ENCODE assay signal across 20 mouse cellular contexts in genomic region chr15:74459345-74459975, GRCm38 (mm10).
A peak's percentile ranks its signal among the peaks of the same experiment; 100 is the strongest.
DNase-seq lines count a peak whose midpoint lies in the region; ATAC-seq lines count a peak whose summit lies in the region.
"Had no signal": no experiment of that assay in that cellular context is flagged by ENCODE, and none has a peak within 500 bp of the region (broad histone marks: within the 10 kb centered on the region; RNA-seq: fewer than 3 reads in every experiment).

No protein-coding gene starts in this region.

- 0 out of 2 replicates have a peak overlapping the region, but pooled peaks have one; percentile 51 for H3K27ac ChIP-seq in hindbrain, embryonic 14.5 days
- H3K27ac ChIP-seq in hindbrain, embryonic 10.5 days, result no peak overlapping the region
- 0 out of 2 replicates have a peak overlapping the region, but pooled peaks have one; percentile 26 for H3K27ac ChIP-seq in midbrain, embryonic 13.5 days
- H3K27ac ChIP-seq in midbrain, embryonic 11.5 days (ENCODE audit: low read depth, low read length), result no peak overlapping the region
- peak overlapping the region; percentile 52; the same call in 1 of the 2 replicates for H3K27ac ChIP-seq in midbrain, embryonic 15.5 days
- H3K27ac ChIP-seq: embryonic facial prominence, embryonic 13.5 days; hindbrain, embryonic 15.5 days; kidney, embryonic 15.5 days; limb, embryonic 13.5 days; liver, embryonic 13.5 days; lung, embryonic 15.5 days; macrophage had no signal

- H3K36me3 ChIP-seq in hindbrain, embryonic 14.5 days (replicated peaks; ENCODE audit: control insufficient read depth, insufficient read depth), result no peaks in the 10 kb centered on the region
- H3K36me3 ChIP-seq in hindbrain, embryonic 10.5 days, result no peaks in the 10 kb centered on the region
- H3K36me3 ChIP-seq in midbrain, embryonic 13.5 days, result no peaks in the 10 kb centered on the region
- H3K36me3 ChIP-seq in midbrain, embryonic 11.5 days (ENCODE audit: control insufficient read depth, insufficient read depth, low read length), result no peaks in the 10 kb centered on the region
- H3K36me3 ChIP-seq in midbrain, embryonic 15.5 days (replicated peaks), result no peaks in the 10 kb centered on the region
- H3K36me3 ChIP-seq: embryonic facial prominence, embryonic 13.5 days; hindbrain, embryonic 15.5 days; kidney, embryonic 15.5 days; limb, embryonic 13.5 days; liver, embryonic 13.5 days; lung, embryonic 15.5 days had no signal

- DNase-seq in hindbrain, embryonic 14.5 days (ENCODE audit: low spot score), result no peak
- no peak for DNase-seq in hindbrain, embryonic 10.5 days (ENCODE audit: low spot score)
- no peak for DNase-seq in midbrain, embryonic 11.5 days (ENCODE audit: low spot score, missing footprints)
- no peak for DNase-seq in testis, postnatal 14 days (ENCODE audit: low spot score)
- no peak for DNase-seq in spleen, postnatal 36 days (ENCODE audit: low spot score in 2 of 2)
- DNase-seq: adrenal gland, adult 2 months; gastrocnemius, postnatal 36 days; heart, postnatal 10 days; liver, embryonic 13.5 days; thymus, postnatal 14 days had no signal

- no peak for ATAC-seq in hindbrain, embryonic 14.5 days (ENCODE audit: low FRiP score)
- ATAC-seq in midbrain, embryonic 13.5 days, result peak; percentile 60; the same call in 1 of the 2 replicates
- ATAC-seq in midbrain, embryonic 11.5 days (ENCODE audit: low FRiP score), result no peak
- peak; percentile 57; the same call in 1 of the 2 replicates for ATAC-seq in midbrain, embryonic 15.5 days (replicated peaks)
- ATAC-seq: intestine, postnatal 0 days had no signal

- 72% methylated on average over 12 of the region's 12 CpGs for WGBS in hindbrain, embryonic 14.5 days
- 85% methylated on average over 12 of the region's 12 CpGs for WGBS in hindbrain, embryonic 10.5 days
- 72% methylated on average over 12 of the region's 12 CpGs for WGBS in midbrain, embryonic 13.5 days
- 89% methylated on average over 12 of the region's 12 CpGs for WGBS in midbrain, embryonic 11.5 days
- whole genome bisulfite sequencing in midbrain, embryonic 15.5 days, result 62% methylated on average over 12 of the region's 12 CpGs

- no peak overlapping the region for H3K9ac ChIP-seq in hindbrain, embryonic 14.5 days
- no peak overlapping the region for H3K9ac ChIP-seq in midbrain, embryonic 13.5 days (replicated peaks)
- H3K9ac ChIP-seq in midbrain, embryonic 11.5 days (ENCODE audit: low read length), result no peak overlapping the region
- no peak overlapping the region for H3K9ac ChIP-seq in midbrain, embryonic 15.5 days
- H3K9ac ChIP-seq: embryonic facial prominence, embryonic 13.5 days; hindbrain, embryonic 15.5 days; kidney, embryonic 15.5 days; limb, embryonic 13.5 days; liver, embryonic 13.5 days; lung, embryonic 15.5 days had no signal

- H3K4me3 ChIP-seq in hindbrain, embryonic 14.5 days (replicated peaks; ENCODE audit: low read length), result no peak overlapping the region
- H3K4me3 ChIP-seq in hindbrain, embryonic 10.5 days, result no peak overlapping the region
- H3K4me3 ChIP-seq in midbrain, embryonic 13.5 days (replicated peaks), result no peak overlapping the region
- H3K4me3 ChIP-seq in midbrain, embryonic 11.5 days (ENCODE audit: low read depth, low read length), result no peak overlapping the region
- H3K4me3 ChIP-seq in midbrain, embryonic 15.5 days, result no peak overlapping the region
- H3K4me3 ChIP-seq: embryonic facial prominence, embryonic 13.5 days; hindbrain, embryonic 15.5 days; kidney, embryonic 15.5 days; limb, embryonic 13.5 days; liver, embryonic 13.5 days; lung, embryonic 15.5 days had no signal

- no peaks in the 10 kb centered on the region; the same call in 1 of the 2 replicates for H3K9me3 ChIP-seq in hindbrain, embryonic 14.5 days (ENCODE audit: control insufficient read depth, low read length)
- no peaks in the 10 kb centered on the region for H3K9me3 ChIP-seq in hindbrain, embryonic 10.5 days
- H3K9me3 ChIP-seq in midbrain, embryonic 13.5 days, result no peaks in the 10 kb centered on the region
- H3K9me3 ChIP-seq in midbrain, embryonic 11.5 days (ENCODE audit: control insufficient read depth, low read length), result no peaks in the 10 kb centered on the region
- 0 out of 2 replicates have a peak, but pooled peaks cover 1% of the 10 kb centered on the region for H3K9me3 ChIP-seq in midbrain, embryonic 15.5 days
- H3K9me3 ChIP-seq: embryonic facial prominence, embryonic 13.5 days; hindbrain, embryonic 15.5 days; kidney, embryonic 15.5 days; lung, embryonic 15.5 days had no signal

- peaks cover 3% of the 10 kb centered on the region; the same call in 1 of the 2 replicates for H3K4me1 ChIP-seq in hindbrain, embryonic 14.5 days (replicated peaks; ENCODE audit: control insufficient read depth, insufficient read depth, low read length)
- peaks cover 17% of the 10 kb centered on the region; the same call in 1 of the 2 replicates for H3K4me1 ChIP-seq in hindbrain, embryonic 10.5 days (replicated peaks)
- peaks cover 24% of the 10 kb centered on the region for H3K4me1 ChIP-seq in midbrain, embryonic 13.5 days (replicated peaks)
- no peaks in the 10 kb centered on the region for H3K4me1 ChIP-seq in midbrain, embryonic 11.5 days (ENCODE audit: control insufficient read depth, insufficient read depth, low read length)
- peaks cover 13% of the 10 kb centered on the region for H3K4me1 ChIP-seq in midbrain, embryonic 15.5 days
- H3K4me1 ChIP-seq: kidney, embryonic 15.5 days; liver, embryonic 13.5 days had no signal

- H3K27me3 ChIP-seq in hindbrain, embryonic 14.5 days (ENCODE audit: control insufficient read depth, insufficient read depth, low read length), result no peaks in the 10 kb centered on the region
- no peaks in the 10 kb centered on the region for H3K27me3 ChIP-seq in hindbrain, embryonic 10.5 days (ENCODE audit: insufficient read depth, poor library complexity, severe bottlenecking)
- H3K27me3 ChIP-seq in midbrain, embryonic 13.5 days, result no peaks in the 10 kb centered on the region
- no peaks in the 10 kb centered on the region for H3K27me3 ChIP-seq in midbrain, embryonic 11.5 days (ENCODE audit: control insufficient read depth, insufficient read depth, low read length)
- H3K27me3 ChIP-seq in midbrain, embryonic 15.5 days (replicated peaks), result no peaks in the 10 kb centered on the region
- H3K27me3 ChIP-seq: hindbrain, embryonic 15.5 days; kidney, embryonic 15.5 days; liver, embryonic 13.5 days; lung, embryonic 15.5 days had no signal

- H3K4me2 ChIP-seq in hindbrain, embryonic 14.5 days (replicated peaks), result no peak overlapping the region
- no peak overlapping the region for H3K4me2 ChIP-seq in midbrain, embryonic 13.5 days (replicated peaks)
- no peak overlapping the region for H3K4me2 ChIP-seq in midbrain, embryonic 11.5 days
- no peak overlapping the region for H3K4me2 ChIP-seq in midbrain, embryonic 15.5 days
- H3K4me2 ChIP-seq: embryonic facial prominence, embryonic 13.5 days; heart, embryonic 11.5 days; hindbrain, embryonic 15.5 days; kidney, embryonic 15.5 days; limb, embryonic 13.5 days; liver, embryonic 13.5 days; lung, embryonic 15.5 days had no signal

Comparison
In these comparisons a context has a peak if more than half of its experiments do, and no peak if none do; other contexts are left out.
1. ATAC-seq: peak in midbrain, embryonic 13.5 days (single experiment) and midbrain, embryonic 15.5 days (single experiment); none in hindbrain, embryonic 14.5 days (single experiment) and midbrain, embryonic 11.5 days (single experiment).
2. H3K27ac ChIP-seq: peak in hindbrain, embryonic 14.5 days (single experiment), midbrain, embryonic 13.5 days (single experiment) and midbrain, embryonic 15.5 days (single experiment); none in hindbrain, embryonic 10.5 days (single experiment) and midbrain, embryonic 11.5 days (single experiment).